Mouse (Mus musculus): ENCODE results near the gene Jade1. TPM values are rescaled to one million over a fixed set of nuclear protein-coding genes. Genes with fewer than 3 reads are reported as not detected.

The Jade1 gene
- polyA plus RNA-seq, 1 experiment from 2014 or later, result 15.6 TPM

DNA sequence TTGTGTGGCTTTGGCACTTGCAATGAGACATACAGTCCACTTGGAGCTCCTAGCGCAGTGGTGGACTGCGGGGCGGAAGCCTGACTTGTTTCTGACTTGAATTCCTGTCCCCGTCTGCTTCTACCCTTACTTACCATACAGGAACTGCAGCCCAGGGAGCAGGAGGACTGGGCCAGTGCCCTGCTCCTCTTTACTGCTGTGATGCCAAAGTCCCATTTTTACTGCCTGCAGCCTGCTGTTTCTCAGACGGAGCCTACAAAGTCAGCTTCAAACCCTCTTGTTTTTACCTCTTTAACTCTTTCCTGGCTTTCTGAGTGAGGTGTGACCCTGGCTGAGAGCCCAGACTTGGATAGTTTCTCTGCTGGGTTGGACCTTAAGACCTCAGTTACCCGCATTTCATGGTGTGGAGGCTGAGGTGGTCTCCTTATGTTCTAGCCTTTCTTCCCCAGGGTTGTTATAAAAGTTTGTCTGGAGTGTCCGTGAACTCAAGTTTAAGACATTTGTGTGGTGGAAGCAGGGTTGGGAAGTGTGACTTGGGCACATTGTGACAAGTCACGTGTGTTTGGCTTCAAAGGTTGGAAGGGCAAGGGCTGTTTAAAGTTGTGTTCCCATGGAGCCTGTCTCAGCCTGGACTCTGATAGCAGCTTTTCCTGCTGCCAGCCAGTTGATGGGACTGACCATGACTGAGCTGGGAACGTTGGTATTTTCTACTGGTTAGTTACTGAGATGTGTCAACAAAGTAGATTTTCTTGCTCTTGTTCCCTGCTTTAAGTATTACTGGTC, 38.8 kb downstream of the Jade1 start:
- Histone ChIP-seq H3K9ac (ENCODE audit: low read length) (no peak overlapping the region), H3K36me3 (ENCODE audit: control insufficient read depth, insufficient read depth, low read length) (peaks cover 5% of the 10 kb centered on the region), H3K4me2 (ENCODE audit: low read depth) (no peak overlapping the region), H3K27me3 (ENCODE audit: control insufficient read depth, insufficient read depth, low read length) (no peaks in the 10 kb centered on the region), H3K4me1 (ENCODE audit: control insufficient read depth, insufficient read depth, low read length) (no peaks in the 10 kb centered on the region), H3K9me3 (ENCODE audit: control insufficient read depth, low read length) (no peaks in the 10 kb centered on the region), H3K4me3 (ENCODE audit: low read depth, low read length) (no peak overlapping the region), H3K27ac (ENCODE audit: low read depth, low read length) (no peak overlapping the region)
- ATAC-seq (ENCODE audit: insufficient read depth, low FRiP score, low TSS enrichment) (no peak), DNase-seq (ENCODE audit: low spot score) (no peak)
- WGBS, result 85% methylated on average over 9 of the region's 9 CpGs

DNA sequence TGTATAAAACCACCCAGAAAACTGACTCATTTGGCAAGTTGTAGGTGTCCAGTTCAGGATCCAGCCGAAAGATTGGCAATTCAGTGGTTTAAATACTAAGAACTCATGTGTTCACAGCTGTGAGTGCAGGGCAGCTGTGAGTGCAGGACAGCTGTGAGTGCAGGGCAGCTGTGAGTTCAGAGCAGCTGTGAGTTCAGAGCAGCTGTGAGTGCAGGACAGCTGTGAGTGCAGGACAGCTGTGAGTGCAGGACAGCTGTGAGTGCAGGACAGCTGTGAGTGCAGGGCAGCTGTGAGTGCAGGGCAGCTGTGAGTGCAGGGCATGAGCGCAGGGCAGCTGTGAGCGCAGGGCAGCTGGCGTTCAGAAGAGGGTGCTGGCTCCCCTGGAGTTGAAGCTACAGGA, 39.5 kb downstream of the Jade1 start:
- H3K4me1 ChIP-seq (ENCODE audit: control insufficient read depth, insufficient read depth, low read length), result no peaks in the 10 kb centered on the region
- WGBS, result 93% methylated on average over 4 of the region's 4 CpGs
- H3K27me3 ChIP-seq (ENCODE audit: control insufficient read depth, insufficient read depth, low read length), result no peaks in the 10 kb centered on the region
- no peak overlapping the region for H3K4me3 ChIP-seq (ENCODE audit: low read depth, low read length)
- H3K27ac ChIP-seq (ENCODE audit: low read depth, low read length), result no peak overlapping the region
- peaks cover 5% of the 10 kb centered on the region for H3K36me3 ChIP-seq (ENCODE audit: control insufficient read depth, insufficient read depth, low read length)
- no peak overlapping the region for H3K9ac ChIP-seq (ENCODE audit: low read length)
- no peak for ATAC-seq (ENCODE audit: insufficient read depth, low FRiP score, low TSS enrichment)
- no peak for DNase-seq (ENCODE audit: low spot score)
- H3K4me2 ChIP-seq (ENCODE audit: low read depth), result no peak overlapping the region
- no peaks in the 10 kb centered on the region for H3K9me3 ChIP-seq (ENCODE audit: control insufficient read depth, low read length)

DNA sequence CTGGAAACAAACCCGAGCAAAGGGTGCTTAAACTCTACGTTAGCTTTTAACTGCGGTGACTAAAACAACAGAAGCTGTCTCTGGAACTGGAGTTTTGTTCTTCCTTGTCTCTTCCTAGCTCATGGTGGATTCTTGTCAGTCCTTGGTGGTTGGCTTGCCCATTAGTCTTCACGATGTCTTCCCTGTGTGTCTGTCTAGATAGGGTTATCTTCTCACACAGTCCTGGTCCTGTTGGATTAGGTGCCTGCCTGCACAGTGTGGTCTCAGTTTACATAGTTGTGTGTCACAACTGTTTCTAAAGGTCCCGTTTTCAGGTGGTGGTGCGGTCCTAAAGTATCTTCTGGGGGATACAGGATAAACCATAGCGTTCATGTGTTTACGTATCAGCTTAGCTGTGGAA, 41.5 kb downstream of the Jade1 start:
- no peak overlapping the region for H3K9ac ChIP-seq (ENCODE audit: low read length)
- no peaks in the 10 kb centered on the region for H3K9me3 ChIP-seq (ENCODE audit: control insufficient read depth, low read length)
- H3K27ac ChIP-seq (ENCODE audit: low read depth, low read length), result no peak overlapping the region
- H3K4me1 ChIP-seq (ENCODE audit: control insufficient read depth, insufficient read depth, low read length), result no peaks in the 10 kb centered on the region
- DNase-seq (ENCODE audit: low spot score) (no peak), ATAC-seq (ENCODE audit: insufficient read depth, low FRiP score, low TSS enrichment) (no peak)
- WGBS, result 96% methylated on average over 8 of the region's 8 CpGs
- no peaks in the 10 kb centered on the region for H3K27me3 ChIP-seq (ENCODE audit: control insufficient read depth, insufficient read depth, low read length)
- no peak overlapping the region for H3K4me3 ChIP-seq (ENCODE audit: low read depth, low read length)
- H3K4me2 ChIP-seq (ENCODE audit: low read depth), result no peak overlapping the region
- H3K36me3 ChIP-seq (ENCODE audit: control insufficient read depth, insufficient read depth, low read length), result peaks cover 5% of the 10 kb centered on the region

DNA sequence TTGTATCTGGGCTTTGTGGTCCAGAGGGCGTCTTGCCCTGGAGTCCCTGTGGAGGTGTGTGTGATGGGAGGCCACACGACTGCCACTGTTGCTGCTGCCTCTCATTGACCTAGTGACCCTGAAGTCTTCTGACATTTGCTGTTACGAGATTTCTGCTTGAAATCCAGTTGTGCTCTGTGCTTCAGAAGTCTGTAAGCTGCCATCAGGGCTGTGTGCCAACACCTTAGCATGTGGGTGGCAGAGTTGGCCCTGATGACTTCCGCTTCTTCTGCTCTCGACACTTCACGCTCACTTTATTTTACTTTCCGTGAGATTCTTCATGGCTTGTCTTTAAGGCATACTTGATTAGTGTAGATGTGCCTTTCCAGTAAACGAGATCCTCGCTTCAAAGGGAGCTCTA, 42.9 kb downstream of the Jade1 start:
- 84% methylated on average over 9 of the region's 9 CpGs for WGBS
- peaks cover 5% of the 10 kb centered on the region; the same call in 1 of the 2 replicates for H3K36me3 ChIP-seq (ENCODE audit: control insufficient read depth, insufficient read depth, low read length)
- DNase-seq (ENCODE audit: low spot score) (no peak), ATAC-seq (ENCODE audit: insufficient read depth, low FRiP score, low TSS enrichment) (no peak)
- H3K4me1 ChIP-seq (ENCODE audit: control insufficient read depth, insufficient read depth, low read length), result no peaks in the 10 kb centered on the region
- no peak overlapping the region for H3K4me3 ChIP-seq (ENCODE audit: low read depth, low read length)
- no peak overlapping the region for H3K27ac ChIP-seq (ENCODE audit: low read depth, low read length)
- H3K9ac ChIP-seq (ENCODE audit: low read length), result no peak overlapping the region
- H3K27me3 ChIP-seq (ENCODE audit: control insufficient read depth, insufficient read depth, low read length), result no peaks in the 10 kb centered on the region
- H3K4me2 ChIP-seq (ENCODE audit: low read depth), result no peak overlapping the region
- H3K9me3 ChIP-seq (ENCODE audit: control insufficient read depth, low read length), result no peaks in the 10 kb centered on the region

DNA sequence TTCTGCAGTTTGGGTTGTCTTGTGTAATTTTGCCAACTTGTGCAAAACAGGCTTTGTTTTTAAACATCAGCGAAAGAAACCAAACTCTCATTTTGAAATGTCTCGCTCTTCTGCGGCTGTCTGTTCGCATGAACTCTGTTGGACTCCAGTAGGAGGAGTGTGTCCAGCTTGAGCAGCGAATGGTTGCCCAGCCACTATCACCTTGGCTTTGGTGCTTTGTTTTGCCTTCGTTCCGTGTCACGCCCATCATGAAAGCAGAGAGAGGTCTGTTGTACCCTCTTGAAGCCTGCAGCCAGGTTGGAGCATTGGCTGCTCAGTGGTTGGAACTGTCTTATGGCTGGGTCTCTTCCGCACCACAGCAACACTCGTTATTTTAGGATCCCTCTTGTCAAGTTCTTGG, 43.7 kb downstream of the Jade1 start:
- no peak for ATAC-seq (ENCODE audit: insufficient read depth, low FRiP score, low TSS enrichment)
- no peak overlapping the region for H3K27ac ChIP-seq (ENCODE audit: low read depth, low read length)

DNA sequence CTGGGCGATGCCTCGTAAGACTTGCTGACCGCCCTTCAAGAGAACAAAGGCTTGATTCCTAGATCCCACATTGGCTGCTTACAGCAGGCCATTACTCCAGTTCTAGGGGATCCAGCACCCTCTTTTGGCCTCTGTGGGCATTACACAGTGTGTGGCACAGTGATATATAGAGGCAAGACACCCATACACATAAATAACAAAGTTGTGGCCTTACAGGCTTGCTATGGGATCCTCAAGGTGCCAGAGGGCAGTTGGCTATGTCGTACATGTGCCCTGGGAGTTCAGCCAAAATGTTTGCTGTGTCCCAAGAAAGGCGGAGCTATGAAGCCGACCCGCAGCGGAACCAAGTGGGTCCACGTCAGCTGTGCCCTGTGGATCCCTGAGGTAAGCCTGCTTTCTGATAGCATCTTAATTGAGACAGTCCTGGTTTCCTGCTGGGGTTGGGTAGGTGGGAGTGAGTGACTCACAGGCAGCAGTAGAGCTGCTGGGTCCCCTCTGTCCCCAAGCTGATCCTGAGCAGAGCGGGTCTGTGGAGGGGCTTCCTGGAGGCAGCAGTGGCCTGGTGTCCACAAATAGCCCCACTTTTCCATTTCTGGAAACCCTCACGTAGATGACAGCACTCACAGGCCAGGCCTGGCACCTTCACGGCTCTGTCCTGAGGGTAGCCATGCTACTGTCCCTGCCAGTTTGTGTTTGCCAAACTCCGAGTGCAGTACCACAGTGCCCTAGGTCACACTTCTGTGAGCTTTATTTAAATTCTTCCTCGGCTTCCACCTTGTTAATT, 44.5 kb downstream of the Jade1 start:
- peak; percentile 60 for DNase-seq (ENCODE audit: low spot score)
- no peaks in the 10 kb centered on the region for H3K4me1 ChIP-seq (ENCODE audit: control insufficient read depth, insufficient read depth, low read length)
- no peak overlapping the region for H3K27ac ChIP-seq (ENCODE audit: low read depth, low read length)
- no peak; the same call in 1 of the 2 replicates for ATAC-seq (ENCODE audit: insufficient read depth, low FRiP score, low TSS enrichment)
- no peak overlapping the region for H3K4me2 ChIP-seq (ENCODE audit: low read depth)
- 86% methylated on average over 14 of the region's 14 CpGs for WGBS
- H3K9ac ChIP-seq (ENCODE audit: low read length), result no peak overlapping the region
- peaks cover under 1% of the 10 kb centered on the region; the same call in 1 of the 2 replicates for H3K36me3 ChIP-seq (ENCODE audit: control insufficient read depth, insufficient read depth, low read length)
- H3K4me3 ChIP-seq (ENCODE audit: low read depth, low read length), result no peak overlapping the region
- no peaks in the 10 kb centered on the region for H3K9me3 ChIP-seq (ENCODE audit: control insufficient read depth, low read length)
- no peaks in the 10 kb centered on the region for H3K27me3 ChIP-seq (ENCODE audit: control insufficient read depth, insufficient read depth, low read length)

More for the DNA sequence above, 43.7 kb downstream of the Jade1 start:
- no peaks in the 10 kb centered on the region for H3K4me1 ChIP-seq (ENCODE audit: control insufficient read depth, insufficient read depth, low read length)
- H3K4me3 ChIP-seq (ENCODE audit: low read depth, low read length), result no peak overlapping the region
- WGBS, result 92% methylated on average over 10 of the region's 10 CpGs
- no peaks in the 10 kb centered on the region for H3K27me3 ChIP-seq (ENCODE audit: control insufficient read depth, insufficient read depth, low read length)
- peaks cover 1% of the 10 kb centered on the region; the same call in 1 of the 2 replicates for H3K36me3 ChIP-seq (ENCODE audit: control insufficient read depth, insufficient read depth, low read length)
- DNase-seq (ENCODE audit: low spot score), result no peak
- no peak overlapping the region for H3K4me2 ChIP-seq (ENCODE audit: low read depth)
- no peaks in the 10 kb centered on the region for H3K9me3 ChIP-seq (ENCODE audit: control insufficient read depth, low read length)
- no peak overlapping the region for H3K9ac ChIP-seq (ENCODE audit: low read length)

DNA sequence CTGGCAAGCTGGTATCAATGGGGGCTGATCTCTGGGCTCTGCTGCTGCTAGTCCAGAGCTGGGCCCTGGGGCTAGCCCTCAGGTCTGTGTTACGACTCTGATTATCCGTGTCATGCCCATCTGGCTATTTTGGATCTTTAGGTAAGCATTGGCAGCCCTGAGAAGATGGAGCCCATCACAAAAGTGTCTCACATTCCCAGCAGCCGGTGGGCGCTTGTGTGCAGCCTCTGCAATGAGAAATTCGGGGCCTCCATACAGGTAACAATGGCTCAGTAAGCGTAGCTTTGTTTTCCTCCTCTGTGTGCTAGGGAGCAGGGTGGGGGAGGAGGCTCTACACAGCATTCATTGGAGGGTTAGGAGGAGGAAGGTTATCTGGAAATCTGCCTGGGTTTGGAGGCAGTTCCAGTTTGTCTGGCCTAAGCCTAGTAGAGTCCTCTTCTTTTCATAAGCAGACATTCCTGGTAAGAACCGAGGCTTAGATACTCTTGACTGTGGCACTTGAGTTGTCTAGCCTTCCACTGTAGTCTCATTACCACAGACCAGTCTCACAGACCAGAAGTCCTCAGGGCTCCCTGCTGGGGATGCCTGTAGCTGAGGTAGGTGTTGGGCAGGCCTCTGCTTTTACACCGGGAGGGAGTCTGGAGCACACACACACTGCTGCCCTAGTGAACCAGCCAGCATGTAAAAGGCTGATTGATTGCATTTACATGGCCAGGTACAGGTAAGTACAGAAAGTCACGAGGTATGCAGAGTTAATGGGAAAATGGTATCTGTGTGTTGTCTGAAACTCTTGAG, 45.9 kb downstream of the Jade1 start:
- Histone ChIP-seq H3K9me3 (ENCODE audit: control insufficient read depth, low read length) (no peaks in the 10 kb centered on the region), H3K9ac (ENCODE audit: low read length) (no peak overlapping the region), H3K4me1 (ENCODE audit: control insufficient read depth, insufficient read depth, low read length) (no peaks in the 10 kb centered on the region), H3K4me2 (ENCODE audit: low read depth) (no peak overlapping the region), H3K27me3 (ENCODE audit: control insufficient read depth, insufficient read depth, low read length) (no peaks in the 10 kb centered on the region), H3K4me3 (ENCODE audit: low read depth, low read length) (no peak overlapping the region), H3K36me3 (ENCODE audit: control insufficient read depth, insufficient read depth, low read length) (peaks cover 5% of the 10 kb centered on the region; the same call in 1 of the 2 replicates), H3K27ac (ENCODE audit: low read depth, low read length) (no peak overlapping the region)
- DNase-seq (ENCODE audit: low spot score) (no peak), ATAC-seq (ENCODE audit: insufficient read depth, low FRiP score, low TSS enrichment) (no peak)
- 87% methylated on average over 9 of the region's 9 CpGs for WGBS

DNA sequence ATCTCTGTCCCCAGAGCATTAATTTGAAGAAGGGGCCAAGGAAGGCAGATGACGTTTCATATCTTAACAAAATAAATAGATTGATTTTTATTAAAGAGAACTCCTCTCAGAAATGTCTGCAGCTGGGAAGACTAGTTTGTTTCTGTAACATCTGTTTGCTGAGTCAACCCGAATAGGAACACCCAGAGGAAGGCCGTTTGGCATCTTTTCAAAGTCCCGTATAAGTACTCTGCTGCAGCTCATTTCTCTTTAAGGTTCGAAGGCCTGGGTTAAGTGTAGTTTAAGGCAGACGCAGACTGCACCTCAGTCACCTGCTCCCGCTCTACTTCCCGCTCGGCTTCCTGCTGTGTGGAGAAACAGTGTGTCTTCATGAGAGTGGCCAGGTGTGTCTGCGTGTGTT, 47.4 kb downstream of the Jade1 start:
- H3K9me3 ChIP-seq (ENCODE audit: control insufficient read depth, low read length), result no peaks in the 10 kb centered on the region
- no peak overlapping the region for H3K27ac ChIP-seq (ENCODE audit: low read depth, low read length)
- no peaks in the 10 kb centered on the region for H3K4me1 ChIP-seq (ENCODE audit: control insufficient read depth, insufficient read depth, low read length)
- no peaks in the 10 kb centered on the region for H3K27me3 ChIP-seq (ENCODE audit: control insufficient read depth, insufficient read depth, low read length)
- H3K4me3 ChIP-seq (ENCODE audit: low read depth, low read length), result no peak overlapping the region
- ATAC-seq (ENCODE audit: insufficient read depth, low FRiP score, low TSS enrichment) (no peak), DNase-seq (ENCODE audit: low spot score) (no peak)
- H3K9ac ChIP-seq (ENCODE audit: low read length), result no peak overlapping the region
- WGBS, result 64% methylated on average over 10 of the region's 10 CpGs
- peaks cover 5% of the 10 kb centered on the region; the same call in 1 of the 2 replicates for H3K36me3 ChIP-seq (ENCODE audit: control insufficient read depth, insufficient read depth, low read length)
- H3K4me2 ChIP-seq (ENCODE audit: low read depth), result no peak overlapping the region
